Mouse (Mus musculus): ENCODE data around the gene Napsa. TPM values are rescaled to one million over a fixed set of nuclear protein-coding genes. Genes with fewer than 3 reads are reported as not detected.

Napsa gene
- polyA plus RNA-seq, 1 experiment from 2014 or later = 2.1 TPM

GRCm38 (mm10) chr7:44586930-44587329 lies 14.8 kb downstream of the Napsa start:
- Histone ChIP-seq H3K27ac (ENCODE audit: low read depth, low read length) (no peak overlapping the region), H3K27me3 (replicated peaks; ENCODE audit: control insufficient read depth, insufficient read depth, low read length) (peaks cover 81% of the 10 kb centered on the region), H3K4me2 (peak overlapping the region; percentile 45), H3K4me3 (ENCODE audit: low read depth, low read length) (peak overlapping the region; percentile 20; the same call in 1 of the 2 replicates), H3K4me1 (replicated peaks; ENCODE audit: control insufficient read depth, insufficient read depth, low read length) (peaks cover 3% of the 10 kb centered on the region; the same call in 1 of the 2 replicates), H3K9ac (ENCODE audit: low read depth, low read length) (no peak overlapping the region), H3K36me3 (ENCODE audit: control insufficient read depth, insufficient read depth, low read length) (no peaks in the 10 kb centered on the region), H3K9me3 (ENCODE audit: control insufficient read depth, low read length) (no peaks in the 10 kb centered on the region)
- WGBS = 1% methylated on average over 18 of the region's 18 CpGs
- ATAC-seq (replicated peaks; ENCODE audit: low FRiP score) (no peak), DNase-seq (ENCODE audit: low spot score) (no peak)

GRCm38 (mm10) chr7:44587676-44588075 lies 15.5 kb downstream of the Napsa start:
- ATAC-seq (replicated peaks; ENCODE audit: low FRiP score) = no peak

GRCm38 (mm10) chr7:44588338-44588737 lies 16.2 kb downstream of the Napsa start:
- H3K4me1 ChIP-seq (replicated peaks; ENCODE audit: control insufficient read depth, insufficient read depth, low read length) = peaks cover 3% of the 10 kb centered on the region; the same call in 1 of the 2 replicates
- no peak for ATAC-seq (replicated peaks; ENCODE audit: low FRiP score)
- H3K27ac ChIP-seq (ENCODE audit: low read depth, low read length) = no peak overlapping the region
- H3K4me3 ChIP-seq (ENCODE audit: low read depth, low read length) = no peak overlapping the region
- 13% methylated on average over 12 of the region's 12 CpGs for WGBS
- no peaks in the 10 kb centered on the region for H3K36me3 ChIP-seq (ENCODE audit: control insufficient read depth, insufficient read depth, low read length)
- H3K27me3 ChIP-seq (replicated peaks; ENCODE audit: control insufficient read depth, insufficient read depth, low read length) = peaks cover 90% of the 10 kb centered on the region
- peak overlapping the region; percentile 68 for H3K4me2 ChIP-seq
- no peak overlapping the region for H3K9ac ChIP-seq (ENCODE audit: low read depth, low read length)
- no peaks in the 10 kb centered on the region for H3K9me3 ChIP-seq (ENCODE audit: control insufficient read depth, low read length)
- no peak for DNase-seq (ENCODE audit: low spot score)

More at GRCm38 (mm10) chr7:44587676-44588075, 15.5 kb downstream of the Napsa start:
- H3K4me2 ChIP-seq = no peak overlapping the region
- no peak for DNase-seq (ENCODE audit: low spot score)
- peak overlapping the region; percentile 7; the same call in 1 of the 2 replicates for H3K4me3 ChIP-seq (ENCODE audit: low read depth, low read length)
- no peaks in the 10 kb centered on the region for H3K36me3 ChIP-seq (ENCODE audit: control insufficient read depth, insufficient read depth, low read length)
- H3K9me3 ChIP-seq (ENCODE audit: control insufficient read depth, low read length) = no peaks in the 10 kb centered on the region
- 39% methylated on average over 6 of the region's 6 CpGs for WGBS
- peaks cover 3% of the 10 kb centered on the region; the same call in 1 of the 2 replicates for H3K4me1 ChIP-seq (replicated peaks; ENCODE audit: control insufficient read depth, insufficient read depth, low read length)
- no peak overlapping the region for H3K9ac ChIP-seq (ENCODE audit: low read depth, low read length)
- H3K27me3 ChIP-seq (replicated peaks; ENCODE audit: control insufficient read depth, insufficient read depth, low read length) = peaks cover 84% of the 10 kb centered on the region
- H3K27ac ChIP-seq (ENCODE audit: low read depth, low read length) = no peak overlapping the region

- under 1% methylated on average over 31 of the region's 33 CpGs for WGBS
These were observed 17.0 kb downstream of the Napsa start for GRCm38 (mm10) chr7:44589149-44589548.

GRCm38 (mm10) chr7:44589946-44590345 lies 17.8 kb downstream of the Napsa start:
- no peak overlapping the region for H3K27ac ChIP-seq (ENCODE audit: low read depth, low read length)
- ATAC-seq (replicated peaks; ENCODE audit: low FRiP score) (no peak), DNase-seq (ENCODE audit: low spot score) (no peak)
- H3K36me3 ChIP-seq (ENCODE audit: control insufficient read depth, insufficient read depth, low read length) = no peaks in the 10 kb centered on the region
- H3K4me1 ChIP-seq (replicated peaks; ENCODE audit: control insufficient read depth, insufficient read depth, low read length) = peaks cover 3% of the 10 kb centered on the region; the same call in 1 of the 2 replicates
- H3K9ac ChIP-seq (ENCODE audit: low read depth, low read length) = no peak overlapping the region
- WGBS = 4% methylated on average over 13 of the region's 13 CpGs
- H3K9me3 ChIP-seq (ENCODE audit: control insufficient read depth, low read length) = no peaks in the 10 kb centered on the region
- peaks cover 91% of the 10 kb centered on the region for H3K27me3 ChIP-seq (replicated peaks; ENCODE audit: control insufficient read depth, insufficient read depth, low read length)
- H3K4me2 ChIP-seq = peak overlapping the region; percentile 91
- H3K4me3 ChIP-seq (ENCODE audit: low read depth, low read length) = peak overlapping the region; percentile 16; the same call in 1 of the 2 replicates

More at GRCm38 (mm10) chr7:44589149-44589548, 17.0 kb downstream of the Napsa start:
- Histone ChIP-seq H3K36me3 (ENCODE audit: control insufficient read depth, insufficient read depth, low read length) (no peaks in the 10 kb centered on the region), H3K9me3 (ENCODE audit: control insufficient read depth, low read length) (no peaks in the 10 kb centered on the region), H3K27ac (ENCODE audit: low read depth, low read length) (no peak overlapping the region), H3K4me1 (replicated peaks; ENCODE audit: control insufficient read depth, insufficient read depth, low read length) (peaks cover 3% of the 10 kb centered on the region; the same call in 1 of the 2 replicates), H3K4me3 (ENCODE audit: low read depth, low read length) (peak overlapping the region; percentile 44), H3K27me3 (replicated peaks; ENCODE audit: control insufficient read depth, insufficient read depth, low read length) (peaks cover 98% of the 10 kb centered on the region), H3K4me2 (peak overlapping the region; percentile 68), H3K9ac (ENCODE audit: low read depth, low read length) (no peak overlapping the region)
- peak; percentile 71 for DNase-seq (ENCODE audit: low spot score)
- peak; percentile 35; the same call in 1 of the 2 replicates for ATAC-seq (replicated peaks; ENCODE audit: low FRiP score)

- peak; percentile 92 for ATAC-seq (replicated peaks; ENCODE audit: low FRiP score)
- WGBS = 1% methylated on average over 73 of the region's 80 CpGs
- no peak within 1 kb of the TSS for H3K27ac ChIP-seq (ENCODE audit: low read depth, low read length)
These were observed 18.5 kb downstream of the Napsa start, which contains the start of gene Kcnc3 for GRCm38 (mm10) chr7:44590402-44591347. Kcnc3 (plus strand) TSS chr7:44590664.

GRCm38 (mm10) chr7:44591348-44592116 lies 19.4 kb downstream of the Napsa start:
- Histone ChIP-seq H3K9me3 (ENCODE audit: control insufficient read depth, low read length) (no peaks in the 10 kb centered on the region), H3K4me2 (peak overlapping the region; percentile 91), H3K36me3 (ENCODE audit: control insufficient read depth, insufficient read depth, low read length) (no peaks in the 10 kb centered on the region), H3K9ac (ENCODE audit: low read depth, low read length) (no peak overlapping the region), H3K27me3 (replicated peaks; ENCODE audit: control insufficient read depth, insufficient read depth, low read length) (peaks cover 75% of the 10 kb centered on the region), H3K4me3 (ENCODE audit: low read depth, low read length) (peak overlapping the region; percentile 54), H3K27ac (ENCODE audit: low read depth, low read length) (no peak overlapping the region), H3K4me1 (replicated peaks; ENCODE audit: control insufficient read depth, insufficient read depth, low read length) (peaks cover 3% of the 10 kb centered on the region; the same call in 1 of the 2 replicates)
- ATAC-seq (replicated peaks; ENCODE audit: low FRiP score) (no peak), DNase-seq (ENCODE audit: low spot score) (no peak)
- WGBS = 2% methylated on average over 59 of the region's 60 CpGs

More at GRCm38 (mm10) chr7:44590402-44591347, 18.5 kb downstream of the Napsa start, which contains the start of gene Kcnc3:
- Histone ChIP-seq H3K4me1 (replicated peaks; ENCODE audit: control insufficient read depth, insufficient read depth, low read length) (peaks cover 3% of the 10 kb centered on the region; the same call in 1 of the 2 replicates), H3K27me3 (replicated peaks; ENCODE audit: control insufficient read depth, insufficient read depth, low read length) (peaks cover 84% of the 10 kb centered on the region), H3K9ac (ENCODE audit: low read depth, low read length) (no peak within 1 kb of the TSS), H3K9me3 (ENCODE audit: control insufficient read depth, low read length) (no peaks in the 10 kb centered on the region), H3K36me3 (ENCODE audit: control insufficient read depth, insufficient read depth, low read length) (no peaks in the 10 kb centered on the region), H3K4me3 (ENCODE audit: low read depth, low read length) (peak within 1 kb of the TSS; percentile 54), H3K4me2 (peak within 1 kb of the TSS; percentile 91)
- DNase-seq (ENCODE audit: low spot score) = peak; percentile 91

- H3K4me2 ChIP-seq = no peak overlapping the region
- H3K27me3 ChIP-seq (replicated peaks; ENCODE audit: control insufficient read depth, insufficient read depth, low read length) = peaks cover 60% of the 10 kb centered on the region
- H3K4me1 ChIP-seq (replicated peaks; ENCODE audit: control insufficient read depth, insufficient read depth, low read length) = peaks cover 3% of the 10 kb centered on the region; the same call in 1 of the 2 replicates
- H3K9ac ChIP-seq (ENCODE audit: low read depth, low read length) = no peak overlapping the region
- WGBS = 5% methylated on average over 15 of the region's 15 CpGs
- H3K9me3 ChIP-seq (ENCODE audit: control insufficient read depth, low read length) = no peaks in the 10 kb centered on the region
- H3K36me3 ChIP-seq (ENCODE audit: control insufficient read depth, insufficient read depth, low read length) = no peaks in the 10 kb centered on the region
- no peak for ATAC-seq (replicated peaks; ENCODE audit: low FRiP score)
- no peak overlapping the region for H3K27ac ChIP-seq (ENCODE audit: low read depth, low read length)
- DNase-seq (ENCODE audit: low spot score) = no peak
- H3K4me3 ChIP-seq (ENCODE audit: low read depth, low read length) = no peak overlapping the region
These were observed 20.9 kb downstream of the Napsa start for GRCm38 (mm10) chr7:44593051-44593450.
